Mouse (Mus musculus): Measurements from ENCODE around the gene Thap4.
"Not testable (repeated sequence)": the region's sequence is repeated elsewhere in the genome, so short reads cannot be mapped to it uniquely, and the experiment has no call there.

Thap4 gene

DNA sequence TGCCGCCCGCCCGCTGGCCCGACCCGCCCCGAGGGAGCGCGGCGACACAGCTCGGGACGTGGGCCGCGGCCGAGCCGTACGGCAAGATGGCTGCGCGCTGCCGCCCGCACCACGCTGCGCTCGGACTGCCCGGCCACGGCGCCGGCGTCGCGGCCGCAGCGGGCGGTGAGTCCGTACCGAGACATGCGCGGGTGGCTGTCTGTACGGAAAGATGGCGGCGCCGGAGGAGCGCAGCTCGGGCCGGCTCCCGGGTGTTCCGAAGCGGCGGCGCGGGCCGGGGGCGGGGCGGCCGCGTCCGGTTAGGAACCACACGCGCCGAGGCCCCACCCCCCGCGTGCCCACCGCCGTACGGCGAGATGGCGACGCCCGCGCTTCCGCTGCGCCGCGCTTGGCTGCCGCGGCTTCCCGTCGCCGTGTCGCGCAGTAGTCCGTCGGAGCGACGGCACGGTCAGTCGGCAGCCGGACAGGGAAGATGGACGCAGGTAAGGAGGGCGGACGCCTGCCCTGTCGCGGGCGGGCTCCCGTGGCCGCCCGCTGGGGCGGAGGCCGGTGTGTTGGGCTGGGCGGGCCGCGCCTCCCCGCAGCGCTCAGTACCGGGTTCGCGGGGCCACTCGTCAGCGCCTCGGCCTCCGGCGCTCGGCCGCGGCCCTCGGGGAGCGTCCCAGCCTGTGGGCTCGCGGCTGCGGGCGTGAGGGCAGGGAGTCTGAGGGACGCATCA is at the start of gene Thap4:
Gene Thap4, minus strand, starts transcription at position 292 of the 718 bp plus-strand sequence.
- peak; percentile 92 for DNase-seq

GRCm38 (mm10) chr1:93803556-93804507 is 49.2 kb upstream of the Thap4 start, which contains the start of gene Ing5:
Gene Ing5 (plus strand): TSS chr1:93803965.
- peak; percentile 100 for DNase-seq

DNA sequence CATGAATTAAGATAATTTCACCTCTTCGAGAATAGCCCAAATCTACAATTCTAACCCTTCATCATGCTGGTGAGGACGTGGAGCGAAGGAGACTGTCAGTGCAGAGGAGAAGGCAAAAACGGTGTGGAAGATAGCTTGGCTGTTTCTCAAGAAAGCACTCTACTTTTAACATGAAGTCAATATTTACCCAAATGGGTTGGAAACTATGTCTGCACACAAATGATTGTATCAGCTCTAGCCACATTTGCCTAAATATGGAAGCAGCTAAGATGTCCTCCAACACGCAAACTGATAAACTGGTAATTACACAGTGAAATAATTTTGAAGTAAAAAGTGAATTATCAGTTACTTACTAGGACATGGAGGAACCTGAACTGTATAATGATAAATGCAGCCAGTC is 48.1 kb upstream of the Thap4 start:
- DNase-seq: no peak

DNA sequence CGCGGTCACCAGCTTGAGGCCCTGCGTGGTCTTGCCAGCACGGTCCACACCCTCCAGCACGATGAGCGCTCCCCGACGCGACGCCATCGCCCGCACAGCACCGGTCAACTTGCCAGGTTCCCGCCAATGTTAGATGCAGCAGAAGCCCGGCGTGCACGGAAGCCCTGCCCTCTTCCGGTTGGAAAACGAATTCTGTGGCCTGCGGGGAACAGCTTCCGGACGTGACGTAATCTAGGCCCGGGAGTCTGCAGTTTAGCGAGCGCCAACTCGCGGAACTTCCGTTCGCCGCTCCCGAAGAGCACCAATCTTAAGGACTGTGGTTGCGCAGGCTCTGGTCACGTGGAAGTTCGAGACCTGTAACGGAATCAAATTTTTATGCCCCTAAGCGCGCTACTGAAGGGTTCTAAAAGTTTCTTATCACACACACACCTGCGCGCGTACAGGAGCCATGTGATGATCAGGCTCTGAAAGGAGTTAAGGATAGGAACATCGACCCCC is 47.1 kb upstream of the Thap4 start, which contains the start of gene Dtymk:
Gene Dtymk, minus strand, starts transcription at position 194 of the 498 bp plus-strand sequence.
- DNase-seq: peak; percentile 91

GRCm38 (mm10) chr1:93800670-93801503 is 46.2 kb upstream of the Thap4 start:
- no peak for DNase-seq

- no peak for DNase-seq
Measured at GRCm38 (mm10) chr1:93795886-93796285, 41.2 kb upstream of the Thap4 start.

DNA sequence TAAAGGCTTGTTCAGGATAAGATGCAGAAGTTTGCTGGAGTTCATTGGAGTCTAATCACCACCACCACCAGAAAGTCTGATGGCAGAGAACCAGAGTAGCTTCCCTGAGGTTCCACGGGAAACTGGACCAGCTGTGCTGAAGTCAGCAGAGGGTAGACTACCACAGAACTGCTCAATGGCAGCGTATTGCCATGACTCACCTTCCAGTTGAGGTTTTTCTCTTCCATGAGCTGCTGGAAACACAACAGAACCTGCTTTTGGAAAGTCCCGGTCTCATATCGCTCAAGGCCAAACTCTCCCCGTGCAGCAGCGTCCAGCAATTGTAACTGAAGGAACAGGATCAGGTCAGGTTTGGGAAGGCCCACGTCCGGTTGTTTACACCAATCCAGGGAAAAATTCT is 39.9 kb upstream of the Thap4 start:
- no peak for DNase-seq

DNA sequence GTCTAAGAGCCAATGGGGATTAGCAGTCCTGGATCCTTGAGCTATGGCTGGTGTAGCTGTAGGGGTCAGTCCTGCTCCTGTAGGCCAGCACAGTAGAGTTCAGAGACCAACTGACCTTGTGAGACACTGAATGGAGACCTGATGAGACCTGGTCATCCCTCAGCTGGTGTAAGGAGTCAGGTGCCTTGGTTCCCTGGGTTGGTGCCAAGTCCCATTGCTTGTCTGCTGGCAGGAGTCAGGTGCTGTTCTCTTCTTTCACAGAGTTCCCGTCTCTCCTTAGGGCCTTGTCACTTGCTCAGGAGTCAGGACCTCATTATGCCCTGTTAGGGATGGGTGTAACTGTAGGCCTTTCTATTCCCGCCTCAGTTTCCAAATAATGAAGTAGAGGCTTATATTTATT is 32.2 kb upstream of the Thap4 start:
- DNase-seq: no peak

DNA sequence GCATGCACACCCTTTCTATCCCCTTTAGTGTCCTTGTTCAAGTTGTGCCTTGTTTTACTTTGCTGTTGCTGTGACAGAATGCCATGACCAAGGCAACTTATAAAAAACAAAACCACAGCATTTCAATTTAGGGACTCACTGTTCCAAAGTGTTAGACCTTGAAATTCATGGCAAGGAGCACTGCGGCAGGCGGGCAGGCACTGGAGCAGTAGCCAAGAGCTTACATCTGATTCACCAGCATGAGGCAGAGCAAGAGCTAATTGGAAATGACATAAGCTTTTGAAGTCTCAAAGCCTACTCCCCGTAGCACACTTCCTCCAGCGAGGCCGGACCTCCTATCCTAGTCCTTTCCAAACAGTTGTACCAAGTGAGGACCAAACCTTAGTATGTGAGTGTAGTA is 22.0 kb upstream of the Thap4 start:
- no peak for DNase-seq

DNA sequence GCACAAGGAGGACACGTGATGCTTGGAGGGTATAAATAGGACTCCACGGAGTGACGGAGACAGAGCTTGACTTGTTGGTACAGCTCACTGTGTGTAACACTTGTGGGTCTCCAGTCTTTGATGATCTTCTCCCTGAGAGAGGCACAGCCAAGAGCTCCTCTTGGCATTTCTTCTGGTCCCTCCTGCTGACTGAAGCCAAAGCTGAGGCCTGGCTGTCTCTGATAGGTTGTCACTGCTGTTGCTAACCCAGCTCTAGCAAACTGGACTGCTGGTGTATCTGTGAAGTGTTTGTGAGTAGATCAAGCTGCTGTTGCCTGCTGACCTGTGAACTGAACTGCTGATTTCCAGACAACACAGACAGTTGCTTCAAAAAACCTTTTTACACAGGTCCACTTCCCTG is 15.2 kb upstream of the Thap4 start:
- peak; percentile 37 for DNase-seq

DNA sequence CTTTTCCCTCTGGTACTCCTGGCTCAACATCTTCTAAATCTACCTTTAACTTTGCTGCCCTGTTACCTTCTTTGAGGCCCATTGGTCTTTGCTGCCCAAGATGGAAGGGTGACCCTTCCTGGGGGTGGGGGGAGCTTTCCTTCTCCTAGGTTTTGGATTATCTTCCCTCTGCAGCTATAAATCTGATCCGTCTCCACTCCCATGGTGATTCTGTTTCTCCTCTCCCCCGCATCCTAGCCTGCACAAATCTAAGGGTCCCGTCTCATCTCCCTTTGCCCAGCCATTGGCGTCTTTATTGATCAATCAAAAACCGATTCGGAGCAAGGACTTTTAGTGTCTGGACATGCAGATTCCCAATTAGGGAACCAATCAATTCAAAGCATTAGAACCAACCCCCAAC is 12.9 kb upstream of the Thap4 start:
- DNase-seq: no peak

DNA sequence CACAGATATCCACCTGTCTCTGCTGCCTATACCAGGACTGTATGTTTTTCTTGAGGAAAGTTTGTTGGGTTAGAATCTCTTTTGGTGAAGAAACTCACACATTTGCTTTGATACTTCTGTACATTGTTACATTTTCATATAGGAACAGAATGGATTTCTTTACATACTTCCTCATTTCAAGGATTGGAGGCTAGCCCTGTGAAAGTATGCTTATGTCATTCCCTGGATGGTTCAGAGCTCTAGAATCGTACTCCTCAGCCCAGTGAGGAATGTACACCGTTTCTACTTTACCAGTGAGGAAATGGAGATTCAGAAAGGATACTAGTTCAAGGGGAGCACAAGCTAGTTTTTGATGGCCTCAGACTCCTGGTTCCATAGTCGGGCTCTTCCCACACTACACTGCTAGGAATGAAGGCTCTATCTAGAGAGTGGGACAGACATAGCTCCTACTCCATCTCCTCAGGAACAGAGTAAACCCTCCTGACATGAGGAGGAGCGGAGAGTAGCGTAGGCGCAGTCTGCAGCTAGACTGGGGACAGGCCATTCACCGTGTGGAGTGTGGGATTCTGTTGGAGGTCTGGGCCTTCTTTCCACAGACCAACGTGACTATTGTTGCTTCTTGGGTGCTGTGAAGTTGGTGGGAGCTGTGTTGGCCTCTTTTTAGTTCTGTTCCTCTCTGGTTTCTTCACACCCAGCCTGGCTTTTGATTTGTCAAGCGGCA is 10.4 kb upstream of the Thap4 start:
- DNase-seq: no peak

- DNase-seq: not testable (repeated sequence)
Measured at GRCm38 (mm10) chr1:93763531-93763930, 8.9 kb upstream of the Thap4 start.

GRCm38 (mm10) chr1:93760076-93760475 is 5.4 kb upstream of the Thap4 start:
- DNase-seq: no peak

GRCm38 (mm10) chr1:93756154-93756553 is 1.5 kb upstream of the Thap4 start:
- no peak for DNase-seq

- DNase-seq: no peak
Measured at GRCm38 (mm10) chr1:93755618-93756017, 954 bp upstream of the Thap4 start.

DNA sequence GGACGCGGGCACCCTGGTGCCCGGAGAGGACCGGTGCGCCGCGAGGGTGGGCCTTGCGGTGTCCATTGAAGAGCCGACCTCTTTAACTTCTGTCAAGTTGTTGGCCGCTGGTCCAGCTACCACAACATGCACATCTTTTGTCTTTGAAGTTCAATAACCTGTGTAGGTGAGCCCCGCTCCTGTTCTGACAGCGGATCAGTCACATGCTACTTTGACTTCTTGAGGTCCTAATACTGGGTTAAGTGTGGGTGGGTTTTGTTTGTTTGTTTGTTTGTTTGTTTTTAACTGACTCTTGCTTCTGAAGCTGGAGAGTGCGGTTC is 587 bp upstream of the Thap4 start:
- no peak for DNase-seq

DNA sequence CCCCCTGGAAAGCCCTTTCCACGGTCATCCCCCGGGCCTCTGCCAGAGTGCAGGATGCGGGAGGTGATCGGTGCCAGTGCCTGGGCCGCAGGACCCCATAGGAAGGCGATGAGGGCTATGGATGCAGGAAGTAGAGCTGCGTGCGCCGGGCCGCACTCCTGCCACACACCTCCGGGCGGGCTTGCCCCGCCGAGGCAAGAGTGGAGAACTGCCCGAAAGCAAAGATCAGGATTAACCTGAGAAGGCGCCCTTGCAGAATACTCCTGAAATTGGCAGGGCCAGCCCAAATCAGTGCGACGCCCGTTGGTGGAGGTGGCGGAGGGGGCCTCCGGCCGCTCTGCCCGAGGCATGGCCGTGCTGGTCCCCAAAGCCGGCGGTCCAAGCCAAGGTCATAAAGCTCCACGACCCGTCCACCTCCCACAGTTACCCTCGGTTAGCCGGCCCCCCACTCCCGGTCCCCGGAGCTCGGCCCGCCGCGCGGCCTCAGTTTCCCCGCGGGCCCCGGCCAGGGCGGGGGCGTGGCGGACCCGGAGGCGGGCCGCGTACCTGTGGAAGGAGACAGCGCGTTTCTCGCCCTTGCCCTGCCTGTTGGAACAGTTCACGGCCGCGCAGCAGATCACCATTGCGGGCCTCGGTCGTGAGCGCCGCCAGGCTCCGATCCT is 622 bp downstream of the Thap4 start:
- DNase-seq: peak; percentile 28

DNA sequence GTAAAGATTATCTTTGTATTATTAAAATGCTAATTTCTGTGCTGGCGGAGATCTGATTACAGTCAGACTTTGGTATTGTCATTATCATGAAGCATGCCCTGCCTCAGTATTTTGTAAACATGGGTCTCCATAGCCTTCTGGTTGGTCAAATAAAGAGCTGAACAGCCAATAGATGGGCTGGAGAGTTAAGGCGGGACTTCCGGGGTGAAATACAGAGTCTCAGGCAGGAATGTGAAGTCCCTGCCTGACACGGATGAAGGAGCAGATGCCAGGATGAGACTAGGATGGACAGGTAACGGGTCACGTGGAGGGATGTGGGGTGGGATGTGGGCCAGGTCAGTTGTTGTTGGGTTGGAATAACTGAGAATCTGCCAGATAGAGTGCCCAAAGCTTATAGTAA is 3.4 kb downstream of the Thap4 start, which contains the start of gene Atg4b:
Gene Atg4b, plus strand, starts transcription at position 211 of the 400 bp plus-strand sequence.
- DNase-seq: no peak

GRCm38 (mm10) chr1:93748539-93748938 is 6.1 kb downstream of the Thap4 start:
- no peak for DNase-seq

GRCm38 (mm10) chr1:93746179-93746578 is 8.5 kb downstream of the Thap4 start:
- no peak for DNase-seq

- DNase-seq: no peak
Measured at GRCm38 (mm10) chr1:93742910-93743309, 11.8 kb downstream of the Thap4 start.

Data from lung, postnatal 14 days (tissue).